Mouse (Mus musculus): ENCODE results near the gene Tecpr2. TPM values are rescaled to one million over a fixed set of nuclear protein-coding genes. Genes with fewer than 3 reads are reported as not detected.

Tecpr2 gene
- total RNA-seq, 4 experiments from 2014 or later = 40.1 to 46.1 (median 44.4) TPM

DNA sequence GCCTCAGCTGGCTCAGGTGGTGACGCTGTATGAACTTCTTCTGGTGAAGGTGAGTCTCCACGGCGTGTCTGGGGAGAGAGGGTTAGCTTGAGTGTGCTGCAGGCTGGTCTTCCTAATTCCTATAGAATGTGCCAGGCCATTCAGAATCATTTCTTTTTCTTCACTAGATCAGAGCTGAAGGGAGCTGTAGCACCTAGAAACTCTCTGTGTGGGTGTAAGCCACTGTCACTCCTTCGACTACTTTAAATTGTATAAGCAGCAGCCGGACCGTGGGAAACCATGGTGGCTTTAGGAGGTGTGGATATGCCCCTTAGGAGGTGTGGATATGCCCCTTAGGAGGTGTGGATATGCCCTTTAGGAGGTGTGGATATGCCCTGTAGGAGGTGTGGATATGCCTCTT lies 25.1 kb upstream of the Tecpr2 start:
- DNase-seq (ENCODE audit: low spot score in 2 of 2) = no peak

DNA sequence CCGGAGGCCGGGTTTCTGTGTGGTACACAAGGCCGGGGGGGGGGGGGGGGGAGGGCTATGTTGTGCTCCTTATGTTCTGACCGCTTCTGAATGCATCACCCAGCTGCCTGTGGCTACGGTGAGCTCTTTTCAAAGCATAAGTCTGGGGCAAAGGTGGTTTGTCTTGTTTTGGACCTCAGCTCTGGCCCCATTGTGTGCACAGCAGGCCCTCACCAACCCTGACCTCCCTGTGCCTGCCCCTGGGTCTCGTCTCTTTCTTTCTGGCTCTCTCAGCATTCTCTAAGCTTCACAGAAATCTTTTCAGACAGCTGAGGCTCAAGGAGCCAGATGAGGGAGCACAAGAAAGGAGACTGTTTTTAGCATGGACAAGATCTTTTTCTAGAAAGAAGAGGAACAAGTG lies 23.5 kb upstream of the Tecpr2 start:
- DNase-seq (ENCODE audit: low spot score in 2 of 2) = no peak

DNA sequence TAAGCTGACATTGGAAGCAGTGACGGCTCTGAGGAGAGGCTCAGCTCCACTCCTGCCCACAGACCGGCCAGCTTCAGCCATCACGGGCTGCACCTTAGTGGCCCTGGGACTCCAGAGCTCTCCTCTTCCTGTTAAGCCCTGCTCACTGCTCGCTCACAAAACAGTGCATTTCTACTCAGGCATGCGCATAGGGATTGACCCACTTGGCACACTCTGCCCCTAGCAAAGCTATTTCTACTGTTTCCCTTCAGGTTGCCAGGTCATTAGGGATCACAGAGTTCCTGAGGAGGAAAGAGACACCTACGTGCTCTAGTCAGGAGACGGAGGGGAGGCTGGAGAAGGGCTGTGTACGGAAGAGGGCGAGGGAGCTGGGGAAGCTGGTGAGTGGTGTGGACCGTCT lies 23.1 kb upstream of the Tecpr2 start:
- no peak for DNase-seq (ENCODE audit: low spot score in 2 of 2)

DNA sequence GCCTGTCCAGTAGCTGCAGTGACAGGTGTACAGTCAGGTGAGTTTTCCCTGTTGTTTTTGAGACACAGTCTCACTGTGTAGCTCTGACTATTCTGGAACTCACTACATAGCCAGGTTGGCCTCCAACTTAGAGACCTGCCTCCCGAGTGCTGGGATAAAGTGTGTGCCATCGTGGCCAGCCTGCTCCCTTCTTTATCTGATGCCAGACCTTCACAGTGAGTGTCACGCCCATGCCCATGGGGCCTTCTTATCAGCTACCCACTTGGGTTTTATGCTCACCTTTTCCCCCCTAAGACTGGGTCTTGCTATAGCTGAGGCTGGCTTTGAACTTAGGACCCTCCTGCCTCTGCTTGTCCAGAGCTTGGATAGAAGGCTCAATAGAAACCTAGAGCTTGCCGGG lies 19.0 kb upstream of the Tecpr2 start:
- no peak for DNase-seq (ENCODE audit: low spot score in 2 of 2)

DNA sequence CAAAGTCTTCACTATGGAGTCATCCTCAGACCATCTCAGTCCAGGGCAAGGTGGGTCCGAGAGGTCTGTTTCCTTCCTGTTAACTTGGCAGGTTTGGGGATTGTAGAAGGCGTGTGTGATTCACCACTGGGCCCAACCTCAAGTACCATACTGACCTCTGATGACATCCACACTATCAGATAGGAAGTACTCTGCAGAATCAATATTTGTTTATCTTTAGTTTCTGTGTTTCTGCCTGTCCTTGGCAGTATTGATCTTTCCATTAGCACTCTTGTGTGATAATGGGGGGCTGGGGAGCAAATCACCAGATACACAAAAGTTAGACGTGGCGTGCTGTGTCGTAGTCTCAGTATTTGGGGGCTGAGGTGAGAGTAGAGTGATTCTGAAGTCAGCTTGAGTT lies 17.8 kb upstream of the Tecpr2 start:
- no peak for DNase-seq (ENCODE audit: low spot score in 2 of 2)

DNA sequence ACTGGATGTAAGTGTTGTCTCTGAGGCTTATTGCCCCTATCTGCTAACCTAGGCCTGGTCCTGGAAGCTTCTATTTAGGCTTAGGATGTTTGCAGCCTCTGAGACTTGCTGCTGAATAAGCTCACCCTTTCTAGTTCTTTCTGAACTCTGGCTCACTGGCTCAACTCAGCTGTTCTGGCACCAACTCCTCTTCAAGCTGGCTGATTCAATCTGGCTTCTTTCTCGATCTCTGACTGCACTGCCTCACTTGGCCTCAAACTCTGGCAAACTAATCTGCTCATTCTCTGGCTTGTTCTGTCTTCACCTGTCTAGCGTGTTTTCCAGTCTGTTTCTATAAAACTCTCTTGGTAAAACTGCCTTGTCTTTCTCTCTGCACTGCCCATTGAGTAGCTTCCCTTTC lies 13.7 kb upstream of the Tecpr2 start:
- no peak for DNase-seq (ENCODE audit: low spot score in 2 of 2)

DNA sequence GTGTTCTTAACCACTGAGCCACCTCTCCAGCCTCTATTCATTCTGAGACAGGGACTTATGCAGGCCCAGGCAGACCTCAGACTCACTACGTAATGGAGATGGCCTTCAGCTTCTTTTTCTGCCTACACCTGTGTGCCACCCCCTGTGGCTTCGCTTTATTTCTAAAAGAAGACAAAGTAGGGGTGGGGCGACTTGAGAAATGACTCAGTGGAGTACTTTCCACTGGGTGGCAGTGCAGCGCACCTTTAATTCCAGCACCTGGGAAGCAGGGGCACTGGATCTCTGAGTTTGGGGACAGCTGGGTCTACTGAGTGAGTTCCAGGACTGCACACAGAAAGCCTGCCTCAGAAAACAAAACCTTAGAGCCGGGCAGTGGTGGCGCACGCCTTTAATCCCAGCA lies 6.8 kb upstream of the Tecpr2 start:
- DNase-seq (ENCODE audit: low spot score in 2 of 2) = no peak

DNA sequence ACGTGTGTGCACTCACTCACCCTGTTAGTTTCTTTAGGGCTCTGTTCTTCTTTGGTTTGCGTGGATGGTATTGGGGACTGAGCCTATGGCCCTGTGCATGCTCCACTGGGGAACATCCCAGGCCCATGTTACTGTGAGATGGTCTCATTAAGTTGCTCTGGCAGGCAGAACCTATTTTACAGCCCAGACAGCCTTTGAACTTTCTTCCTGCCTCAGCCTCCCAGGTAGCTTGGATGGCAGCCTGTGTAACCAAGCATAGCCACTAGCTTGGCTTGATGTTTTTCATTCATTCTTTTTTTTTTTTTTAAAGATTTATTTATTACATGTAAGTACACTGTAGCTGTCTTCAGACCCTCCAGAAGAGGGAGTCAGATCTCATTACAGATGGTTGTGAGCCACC lies 3.8 kb upstream of the Tecpr2 start:
- no peak for DNase-seq (ENCODE audit: low spot score in 2 of 2)

DNA sequence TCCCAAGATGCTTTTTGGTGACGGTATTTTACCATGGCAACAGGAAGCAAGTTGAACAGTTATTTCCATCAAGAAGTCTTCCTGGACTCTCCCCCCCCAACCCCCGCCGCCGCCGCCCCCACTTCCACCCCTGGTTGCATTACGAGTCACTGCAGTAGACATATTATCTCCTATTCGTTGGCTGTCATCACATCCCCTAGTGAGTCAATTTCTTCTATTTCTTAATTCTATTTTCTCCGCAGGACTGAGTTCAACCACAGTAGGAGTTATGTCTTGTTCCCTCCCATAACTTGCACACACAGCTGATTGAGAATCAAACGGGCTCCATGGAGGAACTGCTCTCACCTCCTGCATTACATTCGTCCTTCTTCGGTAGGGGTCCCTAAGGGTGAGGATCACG lies 958 bp upstream of the Tecpr2 start:
- no peak for DNase-seq (ENCODE audit: low spot score in 2 of 2)

DNA sequence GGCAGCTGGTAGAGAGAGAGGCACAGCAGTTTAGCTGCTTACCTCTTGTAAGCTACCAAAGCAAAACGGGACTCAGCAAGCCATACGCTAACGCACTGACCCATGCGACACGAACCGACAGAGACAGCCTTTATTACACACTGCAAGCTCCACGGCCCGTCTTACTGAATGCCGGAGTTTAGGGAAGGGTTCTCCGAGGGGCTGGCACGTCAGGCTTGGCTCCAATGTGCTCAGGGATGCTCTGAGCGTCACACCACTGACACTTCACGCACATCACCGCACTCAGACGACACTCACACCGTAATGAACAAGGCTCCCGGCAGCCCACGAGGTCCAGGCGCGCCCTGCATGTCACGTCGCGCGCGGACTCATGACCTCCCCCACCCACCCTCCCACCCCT lies 458 bp upstream of the Tecpr2 start:
- peak in 1 of 2 experiments; percentile 42 for DNase-seq (ENCODE audit: low spot score in 2 of 2)

DNA sequence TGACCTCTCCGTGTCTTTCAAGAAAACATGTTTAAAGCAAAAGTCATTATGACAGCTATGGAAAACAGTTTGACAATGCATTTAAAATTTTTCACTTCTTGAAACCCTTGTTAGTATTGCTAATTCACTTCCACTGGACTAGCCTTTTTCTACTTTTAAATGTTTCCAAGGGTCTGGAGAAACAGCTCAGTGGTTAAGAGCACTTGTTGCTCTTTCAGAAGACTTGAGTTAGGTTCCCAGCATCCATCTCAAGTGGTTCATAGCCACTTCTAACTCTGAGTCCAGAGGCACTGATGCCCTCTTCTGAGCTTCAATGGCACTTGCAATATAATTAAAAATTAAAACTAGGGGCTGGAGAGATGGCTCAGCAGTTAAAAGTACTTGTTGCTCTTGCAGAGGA lies 2.8 kb downstream of the Tecpr2 start:
- DNase-seq (ENCODE audit: low spot score in 2 of 2) = no peak

DNA sequence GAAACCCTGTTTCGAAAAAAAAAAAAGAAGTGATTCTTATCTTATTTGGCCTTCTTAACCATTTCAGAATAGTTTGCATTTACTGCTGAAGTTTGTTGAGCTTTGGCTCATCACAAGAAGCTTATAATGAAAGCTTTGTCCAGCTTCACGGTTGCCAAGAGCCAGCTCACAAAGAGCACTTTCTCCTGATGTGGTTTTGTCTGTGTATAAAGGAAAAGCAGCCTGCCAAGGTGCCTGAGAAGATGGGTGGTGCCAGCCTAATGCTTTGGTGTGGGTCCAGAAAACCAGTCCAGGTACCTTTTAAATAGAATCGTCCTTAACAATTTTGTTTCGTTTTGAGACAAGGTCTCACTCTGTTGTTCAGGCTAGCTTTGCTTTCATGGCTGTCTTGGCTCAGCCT lies 13.0 kb downstream of the Tecpr2 start:
- no peak for DNase-seq (ENCODE audit: low spot score in 2 of 2)

DNA sequence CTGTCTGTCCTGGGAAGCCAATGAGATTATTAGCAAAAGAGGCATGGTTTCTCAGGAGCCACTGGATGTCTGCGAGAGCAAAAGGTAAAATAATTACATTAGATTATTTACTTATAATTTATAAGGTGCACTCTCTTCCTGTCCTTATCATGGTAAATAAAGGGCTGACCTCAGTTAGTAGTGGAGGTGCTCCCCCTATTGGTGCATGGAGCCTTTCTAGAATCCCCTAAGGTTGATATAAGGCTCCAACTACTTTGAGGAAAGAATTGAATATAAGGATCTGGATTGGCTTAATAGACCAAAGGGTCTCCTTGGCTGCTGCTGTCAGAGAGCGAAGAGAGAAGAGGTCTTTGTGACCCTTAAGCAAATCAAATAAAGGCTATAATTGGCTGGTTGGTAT lies 14.5 kb downstream of the Tecpr2 start:
- no peak for DNase-seq (ENCODE audit: low spot score in 2 of 2)

DNA sequence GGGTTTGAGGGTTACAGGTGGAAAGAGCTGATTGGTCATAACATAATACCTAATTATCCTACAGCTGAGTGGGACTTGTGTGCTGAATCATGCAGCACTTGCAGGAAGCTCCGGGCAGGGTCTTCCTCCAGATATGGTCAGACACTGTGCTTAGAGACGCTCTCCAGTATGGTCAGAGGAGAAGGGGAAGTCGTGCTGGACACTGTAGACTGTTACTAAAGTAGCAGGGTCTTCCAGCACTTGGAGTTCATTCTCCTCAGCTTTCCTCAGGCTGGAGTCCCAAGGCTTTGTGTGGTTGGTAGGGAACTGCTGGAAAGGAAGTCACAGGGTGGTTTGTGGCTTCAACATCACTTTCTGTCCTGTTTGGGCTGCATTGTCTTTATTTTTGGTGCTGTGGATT lies 18.8 kb downstream of the Tecpr2 start:
- DNase-seq (ENCODE audit: low spot score in 2 of 2) = no peak

DNA sequence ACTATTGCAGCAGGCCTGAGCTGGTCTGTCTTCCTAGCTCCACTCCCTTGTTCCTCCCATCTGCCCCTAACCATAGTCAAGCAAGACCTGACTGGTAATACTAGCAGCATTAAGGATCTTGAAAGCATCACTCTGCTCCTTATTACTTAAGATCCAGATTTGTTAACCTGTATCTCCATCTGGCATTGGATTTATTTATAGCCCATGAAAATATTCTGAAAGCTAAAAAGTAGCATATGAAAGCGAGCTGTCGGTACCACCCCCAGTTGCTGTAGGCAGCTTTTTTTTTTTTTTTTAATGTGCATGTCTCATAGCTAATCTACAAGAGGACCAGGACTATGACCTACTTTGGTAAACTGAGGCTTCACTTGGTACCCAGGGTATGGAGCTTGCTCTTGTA lies 20.9 kb downstream of the Tecpr2 start:
- DNase-seq (ENCODE audit: low spot score in 2 of 2) = no peak

DNA sequence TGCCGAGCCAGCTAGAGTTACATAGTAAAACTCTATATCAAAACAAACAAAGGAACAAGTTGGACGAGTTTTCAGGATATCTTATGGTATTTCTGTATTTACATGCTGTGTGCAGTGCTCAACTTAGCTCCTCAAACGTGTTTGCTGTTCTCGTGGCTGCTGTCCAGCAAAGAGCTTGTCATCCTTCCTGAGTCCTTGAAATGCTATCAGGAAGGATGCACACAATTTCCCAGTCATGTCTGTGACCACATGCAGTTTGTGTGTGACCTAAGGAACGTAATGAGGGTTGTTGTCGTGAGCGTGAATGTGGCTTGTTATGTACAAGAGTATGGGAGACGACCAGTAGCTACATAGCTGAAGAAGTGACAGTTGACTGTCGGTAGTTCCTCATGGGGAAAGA lies 26.7 kb downstream of the Tecpr2 start:
- no peak for DNase-seq (ENCODE audit: low spot score in 2 of 2)

DNA sequence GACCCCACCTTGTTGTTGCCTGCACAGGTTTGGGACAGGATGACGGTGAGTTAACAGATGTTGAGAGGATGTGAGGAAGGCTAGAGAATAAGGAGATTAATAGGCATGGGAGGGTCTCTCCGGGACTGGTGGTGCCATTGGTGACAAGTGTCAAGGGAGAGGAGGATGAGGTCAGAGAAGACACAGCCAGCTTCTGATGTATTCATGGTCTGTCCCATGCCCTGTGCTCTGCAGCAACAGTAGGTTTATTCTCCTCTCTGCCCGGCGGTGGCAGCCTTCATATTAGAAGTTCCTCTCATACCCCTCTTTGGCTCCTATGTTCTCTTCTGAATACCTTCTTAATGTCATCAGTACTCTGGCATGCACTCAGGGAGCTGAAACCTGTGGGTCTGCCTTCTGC lies 31.2 kb downstream of the Tecpr2 start:
- DNase-seq (ENCODE audit: low spot score in 2 of 2) = no peak

DNA sequence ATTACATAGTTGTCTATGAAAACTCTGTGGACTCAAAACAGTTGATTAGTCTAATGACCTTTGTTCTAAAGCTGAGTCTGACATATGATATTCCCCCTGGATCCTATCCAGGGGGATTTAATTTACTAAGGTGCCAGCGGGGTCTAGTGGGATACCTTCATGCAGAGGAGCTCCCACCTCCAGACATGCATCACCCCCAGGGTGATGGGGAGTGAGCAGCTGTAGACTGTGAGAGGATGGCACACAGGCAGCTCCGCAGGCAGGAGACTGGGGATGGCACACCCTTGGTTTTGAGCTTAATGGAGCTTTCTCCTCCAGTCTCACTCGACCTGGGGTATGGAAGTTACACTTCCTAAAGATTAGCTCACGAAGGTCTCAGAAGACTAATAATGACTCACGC lies 32.5 kb downstream of the Tecpr2 start:
- DNase-seq (ENCODE audit: low spot score in 2 of 2) = no peak

DNA sequence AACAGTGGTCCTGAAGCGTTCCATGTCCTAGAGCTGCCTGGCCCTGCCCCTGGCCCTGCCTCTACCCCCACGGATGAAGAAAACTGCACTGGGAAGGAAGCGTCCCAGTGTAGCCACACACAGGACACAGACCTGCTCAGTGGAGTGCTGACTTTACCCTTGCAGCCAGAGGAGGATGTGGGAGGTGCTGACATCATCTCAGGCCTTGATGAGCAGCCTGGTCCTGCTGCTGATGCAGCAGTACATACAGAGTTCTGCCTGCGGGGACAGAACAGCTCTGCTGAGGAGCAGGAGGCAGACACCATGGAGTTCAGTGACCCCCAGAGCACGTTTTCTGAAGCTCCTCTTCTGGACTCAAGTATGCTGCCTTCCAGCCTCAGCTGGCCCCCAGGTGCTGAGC lies 43.8 kb downstream of the Tecpr2 start:
- no peak for DNase-seq (ENCODE audit: low spot score in 2 of 2)

DNA sequence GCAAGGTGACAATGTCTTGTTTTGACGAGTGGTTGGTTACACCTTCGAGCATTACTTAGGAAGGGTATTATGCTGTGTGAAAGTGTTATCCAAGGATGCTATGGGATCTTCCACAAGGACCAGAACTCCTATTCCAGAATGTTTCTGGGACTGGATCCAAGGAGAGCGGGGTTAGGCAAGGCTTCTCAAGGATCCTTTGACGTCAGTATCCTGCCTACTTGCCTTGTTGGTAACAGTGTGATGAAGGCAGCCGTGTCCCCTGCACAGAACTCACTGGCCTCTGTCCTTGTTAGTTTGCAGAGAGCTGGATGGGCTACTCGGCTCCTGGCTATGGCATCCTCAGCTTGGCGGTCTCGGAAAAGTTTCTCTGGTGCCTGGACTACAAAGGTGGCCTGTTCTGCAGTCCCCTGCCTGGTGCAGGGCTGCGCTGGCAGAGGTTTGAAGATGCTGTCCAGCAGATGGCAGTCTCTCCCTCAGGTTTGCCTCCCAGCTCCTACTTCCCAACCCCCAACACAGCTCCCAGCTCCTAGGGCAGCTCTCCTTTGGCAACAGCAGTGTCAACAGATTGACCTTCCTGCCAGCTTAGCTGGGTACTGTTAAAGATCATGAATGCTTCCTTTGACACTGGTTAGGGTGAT lies 47.0 kb downstream of the Tecpr2 start:
- DNase-seq (ENCODE audit: low spot score in 2 of 2) = peak; percentile 83 to 88

DNA sequence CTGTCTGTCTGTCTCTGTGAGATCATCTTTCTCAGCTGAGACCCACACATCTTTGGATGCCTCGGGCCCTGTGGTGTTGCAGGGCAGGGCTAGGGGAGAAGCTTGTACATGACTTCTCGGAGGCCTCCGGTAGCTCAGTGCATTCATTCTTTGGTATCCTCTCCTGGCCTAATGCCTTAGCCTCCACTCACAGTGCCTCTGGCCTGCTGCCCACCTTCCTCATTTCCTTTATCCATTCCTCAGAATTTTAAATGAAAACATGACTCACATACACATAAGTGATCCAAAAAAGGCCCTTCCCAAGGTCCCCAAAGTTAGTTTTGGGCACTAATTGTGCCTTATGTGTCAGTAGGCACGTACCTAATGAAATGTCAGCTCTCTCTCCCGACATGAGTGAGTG lies 48.4 kb downstream of the Tecpr2 start:
- DNase-seq (ENCODE audit: low spot score in 2 of 2) = no peak

DNA sequence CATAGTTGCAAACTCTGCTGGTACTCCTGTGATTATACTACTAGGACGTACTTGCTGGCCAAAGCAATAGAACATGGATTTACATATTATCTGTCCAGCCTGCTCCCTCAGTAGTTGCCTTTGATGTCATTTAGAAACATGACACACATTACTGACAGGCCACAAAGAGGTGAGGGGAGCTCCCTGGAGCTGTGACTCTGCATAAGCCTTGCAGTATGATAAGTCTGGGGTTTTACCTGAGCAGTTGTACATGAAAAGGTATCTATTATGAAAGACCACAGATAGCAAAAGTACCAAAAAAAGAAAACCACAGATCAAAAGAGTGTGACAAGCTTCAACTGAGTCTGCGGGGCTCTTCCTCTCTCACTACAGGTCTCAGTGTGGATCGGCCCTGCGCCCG lies 50.3 kb downstream of the Tecpr2 start:
- DNase-seq (ENCODE audit: low spot score in 2 of 2) = no peak

DNA sequence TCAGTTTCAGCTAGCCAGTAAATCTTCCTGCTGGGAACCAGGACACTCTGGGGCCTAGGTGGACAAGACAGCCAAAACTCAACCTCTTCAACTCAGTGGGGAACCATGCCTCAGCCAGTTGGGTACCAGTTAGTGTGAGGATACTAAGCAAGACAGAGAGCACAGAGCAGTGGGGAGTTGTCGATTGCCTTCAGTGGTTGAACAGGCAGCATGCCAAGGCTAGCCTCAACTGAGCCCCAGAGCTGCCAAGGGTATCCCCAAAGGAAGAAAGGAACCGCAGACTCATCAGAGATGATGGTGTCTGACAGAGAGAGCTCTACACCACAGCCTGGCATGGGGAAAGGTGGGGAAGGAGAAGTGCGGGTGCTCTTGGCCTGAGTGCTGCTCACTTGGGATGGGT lies 51.8 kb downstream of the Tecpr2 start:
- DNase-seq (ENCODE audit: low spot score in 2 of 2) = no peak

DNA sequence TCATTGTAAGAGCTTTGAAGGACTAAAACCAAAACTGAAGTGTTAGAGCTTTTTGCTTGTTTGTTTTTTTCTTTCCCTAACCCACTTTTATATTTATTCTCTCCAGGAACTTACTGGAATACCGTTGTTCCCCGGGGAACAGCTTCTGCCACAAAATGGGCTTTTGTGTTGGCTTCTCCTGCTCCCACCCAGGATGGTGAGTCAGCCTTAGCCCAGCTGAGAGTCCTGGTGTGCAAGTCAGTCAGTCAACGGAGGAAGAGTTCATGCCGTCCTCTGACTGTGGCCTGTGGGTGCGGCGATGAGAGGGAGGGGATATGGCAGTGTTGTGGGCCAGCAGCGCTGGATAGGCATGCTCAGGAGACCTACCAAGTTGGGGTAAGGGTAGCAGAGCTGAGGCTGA lies 57.2 kb downstream of the Tecpr2 start:
- no peak for DNase-seq (ENCODE audit: low spot score in 2 of 2)

Data from layer of hippocampus, adult 8-10 months (tissue).